Mouse (Mus musculus): ENCODE results near the gene Kcnk10. TPM values are rescaled to one million over a fixed set of nuclear protein-coding genes. Genes with fewer than 3 reads are reported as not detected.

The Kcnk10 gene
- polyA plus RNA-seq, 1 experiment from 2014 or later = 0.44 TPM

- no peaks in the 10 kb centered on the region for H3K36me3 ChIP-seq (ENCODE audit: control insufficient read depth, insufficient read depth, low read length)
- 71% methylated on average over 5 of the region's 5 CpGs for WGBS (ENCODE audit: insufficient replicate concordance)
- ATAC-seq (replicated peaks; ENCODE audit: insufficient number of reproducible peaks, low FRiP score, low TSS enrichment) = no peak
Measured at GRCm38 (mm10) chr12:98606595-98607290, 28.6 kb upstream of the Kcnk10 start.

DNA sequence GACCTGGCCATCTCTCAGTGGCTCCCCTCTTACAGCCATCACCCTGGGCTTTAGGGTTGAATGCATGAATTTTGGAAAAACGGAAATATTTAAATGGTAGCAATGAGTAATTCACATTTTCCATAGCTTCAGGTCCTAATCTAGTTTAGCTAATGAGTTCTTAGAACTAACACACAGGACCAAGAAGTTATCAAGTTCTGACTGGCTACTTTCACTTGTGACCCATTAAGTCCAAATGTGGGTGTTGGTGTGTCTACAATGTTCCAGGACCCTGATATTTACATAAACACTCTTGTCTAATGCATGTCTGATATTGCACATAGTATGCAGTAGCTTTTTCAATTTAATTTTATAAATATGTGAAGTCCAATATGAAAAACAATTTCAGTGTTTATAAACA, 27.2 kb upstream of the Kcnk10 start:
- Histone ChIP-seq H3K9me3 (replicated peaks; ENCODE audit: control insufficient read depth, low read length) (no peaks in the 10 kb centered on the region), H3K36me3 (ENCODE audit: control insufficient read depth, insufficient read depth, low read length) (no peaks in the 10 kb centered on the region), H3K4me1 (ENCODE audit: control insufficient read depth, insufficient read depth, low read length) (0 out of 2 replicates have a peak, but pooled peaks cover 3% of the 10 kb centered on the region), H3K9ac (ENCODE audit: low read depth, low read length) (no peak overlapping the region), H3K27ac (ENCODE audit: low read depth, low read length) (no peak overlapping the region), H3K4me3 (ENCODE audit: low read depth, low read length) (no peak overlapping the region), H3K27me3 (ENCODE audit: control insufficient read depth, insufficient read depth, low read length) (no peaks in the 10 kb centered on the region), H3K4me2 (no peak overlapping the region)
- 72% methylated on average over 1 of the region's 1 CpGs for WGBS (ENCODE audit: insufficient replicate concordance)
- ATAC-seq (replicated peaks; ENCODE audit: insufficient number of reproducible peaks, low FRiP score, low TSS enrichment) = no peak

More at GRCm38 (mm10) chr12:98606595-98607290, 28.6 kb upstream of the Kcnk10 start:
- Histone ChIP-seq H3K4me3 (ENCODE audit: low read depth, low read length) (no peak overlapping the region), H3K27me3 (ENCODE audit: control insufficient read depth, insufficient read depth, low read length) (no peaks in the 10 kb centered on the region), H3K9ac (ENCODE audit: low read depth, low read length) (no peak overlapping the region), H3K9me3 (replicated peaks; ENCODE audit: control insufficient read depth, low read length) (no peaks in the 10 kb centered on the region), H3K4me2 (no peak overlapping the region), H3K27ac (ENCODE audit: low read depth, low read length) (no peak overlapping the region), H3K4me1 (ENCODE audit: control insufficient read depth, insufficient read depth, low read length) (0 out of 2 replicates have a peak, but pooled peaks cover under 1% of the 10 kb centered on the region)

GRCm38 (mm10) chr12:98602114-98602513, 24.0 kb upstream of the Kcnk10 start:
- Histone ChIP-seq H3K9me3 (replicated peaks; ENCODE audit: control insufficient read depth, low read length) (0 out of 2 replicates have a peak, but pooled peaks cover 2% of the 10 kb centered on the region), H3K4me1 (ENCODE audit: control insufficient read depth, insufficient read depth, low read length) (0 out of 2 replicates have a peak, but pooled peaks cover 3% of the 10 kb centered on the region), H3K4me2 (no peak overlapping the region), H3K27ac (ENCODE audit: low read depth, low read length) (no peak overlapping the region), H3K36me3 (ENCODE audit: control insufficient read depth, insufficient read depth, low read length) (no peaks in the 10 kb centered on the region), H3K4me3 (ENCODE audit: low read depth, low read length) (no peak overlapping the region), H3K9ac (ENCODE audit: low read depth, low read length) (no peak overlapping the region), H3K27me3 (ENCODE audit: control insufficient read depth, insufficient read depth, low read length) (no peaks in the 10 kb centered on the region)
- ATAC-seq (replicated peaks; ENCODE audit: insufficient number of reproducible peaks, low FRiP score, low TSS enrichment) = no peak
- WGBS (ENCODE audit: insufficient replicate concordance) = 17% methylated on average over 6 of the region's 6 CpGs

GRCm38 (mm10) chr12:98600861-98601260, 22.8 kb upstream of the Kcnk10 start:
- Histone ChIP-seq H3K27me3 (ENCODE audit: control insufficient read depth, insufficient read depth, low read length) (no peaks in the 10 kb centered on the region), H3K4me2 (no peak overlapping the region), H3K36me3 (ENCODE audit: control insufficient read depth, insufficient read depth, low read length) (no peaks in the 10 kb centered on the region), H3K9ac (ENCODE audit: low read depth, low read length) (no peak overlapping the region), H3K4me1 (ENCODE audit: control insufficient read depth, insufficient read depth, low read length) (0 out of 2 replicates have a peak, but pooled peaks cover 3% of the 10 kb centered on the region), H3K4me3 (ENCODE audit: low read depth, low read length) (no peak overlapping the region), H3K27ac (ENCODE audit: low read depth, low read length) (no peak overlapping the region), H3K9me3 (replicated peaks; ENCODE audit: control insufficient read depth, low read length) (0 out of 2 replicates have a peak, but pooled peaks cover 2% of the 10 kb centered on the region)
- no peak for ATAC-seq (replicated peaks; ENCODE audit: insufficient number of reproducible peaks, low FRiP score, low TSS enrichment)
- 87% methylated on average over 5 of the region's 5 CpGs for WGBS (ENCODE audit: insufficient replicate concordance)

DNA sequence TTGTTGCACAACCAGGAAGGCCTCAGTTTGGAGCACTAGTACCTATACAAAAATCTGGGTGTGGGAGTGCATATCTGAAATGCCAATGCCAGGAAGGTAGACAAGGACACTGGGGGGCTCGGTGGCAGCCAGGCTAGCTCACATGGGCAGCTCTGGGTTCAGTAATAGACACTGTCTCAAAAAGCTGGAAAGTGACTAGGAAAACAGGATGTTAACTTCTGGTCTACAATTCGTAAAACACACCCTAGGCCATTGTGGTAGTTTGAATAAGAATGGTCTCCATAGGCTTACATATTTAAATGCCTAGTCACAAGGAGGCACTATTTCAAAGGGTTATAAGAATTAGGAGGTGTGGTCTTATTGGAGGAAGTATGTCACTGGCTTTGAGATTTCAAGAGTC, 12.9 kb upstream of the Kcnk10 start:
- Histone ChIP-seq H3K36me3 (ENCODE audit: control insufficient read depth, insufficient read depth, low read length) (no peaks in the 10 kb centered on the region), H3K27me3 (ENCODE audit: control insufficient read depth, insufficient read depth, low read length) (no peaks in the 10 kb centered on the region), H3K9ac (ENCODE audit: low read depth, low read length) (no peak overlapping the region), H3K4me3 (ENCODE audit: low read depth, low read length) (no peak overlapping the region), H3K4me1 (ENCODE audit: control insufficient read depth, insufficient read depth, low read length) (no peaks in the 10 kb centered on the region), H3K9me3 (replicated peaks; ENCODE audit: control insufficient read depth, low read length) (no peaks in the 10 kb centered on the region), H3K4me2 (no peak overlapping the region), H3K27ac (ENCODE audit: low read depth, low read length) (no peak overlapping the region)
- no peak for ATAC-seq (replicated peaks; ENCODE audit: insufficient number of reproducible peaks, low FRiP score, low TSS enrichment)
- WGBS (ENCODE audit: insufficient replicate concordance) = 69% methylated on average over 2 of the region's 2 CpGs

GRCm38 (mm10) chr12:98588573-98588972, 10.5 kb upstream of the Kcnk10 start:
- no peaks in the 10 kb centered on the region for H3K36me3 ChIP-seq (ENCODE audit: control insufficient read depth, insufficient read depth, low read length)
- H3K4me3 ChIP-seq (ENCODE audit: low read depth, low read length) = no peak overlapping the region
- H3K4me1 ChIP-seq (ENCODE audit: control insufficient read depth, insufficient read depth, low read length) = no peaks in the 10 kb centered on the region
- ATAC-seq (replicated peaks; ENCODE audit: insufficient number of reproducible peaks, low FRiP score, low TSS enrichment) = no peak
- H3K4me2 ChIP-seq = no peak overlapping the region
- 56% methylated on average over 6 of the region's 6 CpGs for WGBS (ENCODE audit: insufficient replicate concordance)
- H3K9ac ChIP-seq (ENCODE audit: low read depth, low read length) = no peak overlapping the region
- no peaks in the 10 kb centered on the region for H3K27me3 ChIP-seq (ENCODE audit: control insufficient read depth, insufficient read depth, low read length)
- no peak overlapping the region for H3K27ac ChIP-seq (ENCODE audit: low read depth, low read length)
- H3K9me3 ChIP-seq (replicated peaks; ENCODE audit: control insufficient read depth, low read length) = no peaks in the 10 kb centered on the region

DNA sequence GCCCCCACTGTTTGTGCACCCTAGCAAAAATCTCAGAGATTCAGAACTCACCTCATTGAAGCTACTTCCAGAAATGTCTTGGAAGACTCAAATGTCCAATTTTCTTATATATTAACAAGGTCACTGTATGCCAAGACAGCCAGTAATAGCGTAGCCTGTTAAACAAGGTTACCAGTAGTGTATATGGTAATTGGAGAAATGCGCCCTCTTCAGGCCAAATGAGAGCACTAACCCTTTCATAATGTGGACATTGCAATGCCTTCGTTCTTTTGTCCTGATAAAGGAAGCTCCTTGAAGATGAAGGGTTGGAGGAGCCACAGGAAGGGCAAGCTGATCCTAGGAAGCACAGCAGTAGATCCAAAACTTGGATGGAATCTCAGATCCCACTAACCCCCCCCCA, 7.2 kb upstream of the Kcnk10 start:
- Histone ChIP-seq H3K27me3 (ENCODE audit: control insufficient read depth, insufficient read depth, low read length) (no peaks in the 10 kb centered on the region), H3K4me2 (no peak overlapping the region), H3K36me3 (ENCODE audit: control insufficient read depth, insufficient read depth, low read length) (no peaks in the 10 kb centered on the region), H3K9me3 (replicated peaks; ENCODE audit: control insufficient read depth, low read length) (no peaks in the 10 kb centered on the region), H3K4me1 (ENCODE audit: control insufficient read depth, insufficient read depth, low read length) (no peaks in the 10 kb centered on the region), H3K9ac (ENCODE audit: low read depth, low read length) (no peak overlapping the region), H3K27ac (ENCODE audit: low read depth, low read length) (no peak overlapping the region), H3K4me3 (ENCODE audit: low read depth, low read length) (no peak overlapping the region)
- no peak for ATAC-seq (replicated peaks; ENCODE audit: insufficient number of reproducible peaks, low FRiP score, low TSS enrichment)
- 36% methylated on average over 3 of the region's 3 CpGs for WGBS (ENCODE audit: insufficient replicate concordance)

DNA sequence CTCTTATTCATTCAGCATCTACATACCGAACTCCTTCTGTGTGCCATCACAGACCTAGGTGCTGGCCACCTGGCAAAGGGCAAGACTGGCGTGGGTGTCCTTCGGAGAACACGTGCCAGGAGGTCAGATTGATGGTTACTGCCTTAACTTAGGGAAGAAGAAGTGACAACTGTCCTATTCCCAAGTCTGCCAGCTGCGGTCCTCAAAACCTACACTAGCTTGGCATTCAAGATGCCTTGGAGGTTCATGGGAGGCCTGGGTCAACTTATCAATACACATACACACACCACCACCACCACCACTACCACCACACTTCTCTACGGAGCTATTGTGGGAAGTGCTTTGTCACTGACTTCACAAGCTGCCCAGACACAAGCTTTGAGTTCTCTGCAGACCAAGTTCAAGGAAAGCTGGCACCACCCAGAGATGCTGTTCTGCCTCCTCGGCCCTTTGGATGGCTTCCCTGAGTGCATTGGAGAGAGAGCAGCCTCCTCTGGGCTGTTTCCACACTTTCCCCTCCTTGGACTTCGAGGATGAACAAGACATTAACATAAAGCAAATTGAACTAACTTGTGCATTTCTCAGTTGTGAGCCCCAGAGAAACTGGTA, 2.1 kb downstream of the Kcnk10 start:
- Histone ChIP-seq H3K4me2 (no peak overlapping the region), H3K4me3 (ENCODE audit: low read depth, low read length) (no peak overlapping the region), H3K27ac (ENCODE audit: low read depth, low read length) (no peak overlapping the region), H3K9me3 (replicated peaks; ENCODE audit: control insufficient read depth, low read length) (no peaks in the 10 kb centered on the region), H3K4me1 (ENCODE audit: control insufficient read depth, insufficient read depth, low read length) (no peaks in the 10 kb centered on the region), H3K36me3 (ENCODE audit: control insufficient read depth, insufficient read depth, low read length) (no peaks in the 10 kb centered on the region), H3K9ac (ENCODE audit: low read depth, low read length) (no peak overlapping the region), H3K27me3 (ENCODE audit: control insufficient read depth, insufficient read depth, low read length) (peaks cover 55% of the 10 kb centered on the region)
- ATAC-seq (replicated peaks; ENCODE audit: insufficient number of reproducible peaks, low FRiP score, low TSS enrichment) = no peak
- 65% methylated on average over 8 of the region's 8 CpGs for WGBS (ENCODE audit: insufficient replicate concordance)

Measured in heart, embryonic 11.5 days (tissue).